Mouse (Mus musculus) thymus, adult 2 months (tissue): ENCODE data around the gene Esx1. TPM values are rescaled to one million over a fixed set of nuclear protein-coding genes. Genes with fewer than 3 reads are reported as not detected.

Source experiments
- DNase-seq: peaks from one replicate; pipeline ENCODE4 v3.0.0; 2021
- H3K27ac ChIP-seq: fragments of 200-500 bp; 2 replicates; pipeline ENCODE4 v1.5.1; 2012; ENCODE audit warnings: low read length, control low read depth; ENCODE audit not compliant: control insufficient read depth, insufficient read depth
- H3K27me3 ChIP-seq: fragments of 200-500 bp; 2 replicates; pipeline ENCODE4 v1.6.1; 2012; ENCODE audit warnings: mild to moderate bottlenecking, low read length, moderate library complexity, mixed read lengths; ENCODE audit not compliant: control insufficient read depth, insufficient read depth
- H3K36me3 ChIP-seq: fragments of 200-500 bp; 2 replicates; pipeline ENCODE4 v1.6.1; 2012; ENCODE audit warnings: mild to moderate bottlenecking, low read length, moderate library complexity; ENCODE audit not compliant: control insufficient read depth, insufficient read depth
- H3K4me1 ChIP-seq: fragments of 200-500 bp; replicated peaks from 2 replicates; pipeline ENCODE4 v1.6.1; 2012; ENCODE audit warnings: low read length; ENCODE audit not compliant: control insufficient read depth, insufficient read depth
- H3K4me3 ChIP-seq: fragments of 200-500 bp; 2 replicates; pipeline ENCODE4 v1.5.1; 2012; ENCODE audit warnings: mild to moderate bottlenecking, low read length, control low read depth, moderate library complexity; ENCODE audit not compliant: control insufficient read depth, insufficient read depth
- CTCF ChIP-seq: fragments of 200-500 bp; IDR thresholded peaks from 2 replicates; pipeline ENCODE4 v1.5.1; 2012; ENCODE audit warnings: mild to moderate bottlenecking, control low read depth, low read length, moderate library complexity, borderline replicate concordance; ENCODE audit not compliant: control insufficient read depth, poor library complexity, insufficient read depth; ENCODE audit errors: extremely low read depth
- POLR2A ChIP-seq: fragments of 200-500 bp; IDR thresholded peaks from 2 replicates; pipeline ENCODE4 v1.6.1; 2012; ENCODE audit warnings: mild to moderate bottlenecking, low read length, control low read depth, moderate library complexity; ENCODE audit not compliant: control insufficient read depth, poor library complexity, insufficient read depth; ENCODE audit errors: extremely low read depth
- WGBS: fragments of 180-500 bp; shearing (Covaris S2); methylation state at CpG from one replicate; pipeline ENCODE4 v1.1.7; 2018; 5-methylcytosine and 5-hydroxymethylcytosine counted together
- polyA plus RNA-seq: library from polyadenylated mRNA; depleted of rRNA; stranded (reverse); fragments of >200 nt; gene quantifications from 2 replicates; pipeline ENCODE4 v1.2.3, GENCODE M21; 2012; rRNA removed

Gene Esx1
- polyA plus RNA-seq, 1 experiment: not detected

DNA sequence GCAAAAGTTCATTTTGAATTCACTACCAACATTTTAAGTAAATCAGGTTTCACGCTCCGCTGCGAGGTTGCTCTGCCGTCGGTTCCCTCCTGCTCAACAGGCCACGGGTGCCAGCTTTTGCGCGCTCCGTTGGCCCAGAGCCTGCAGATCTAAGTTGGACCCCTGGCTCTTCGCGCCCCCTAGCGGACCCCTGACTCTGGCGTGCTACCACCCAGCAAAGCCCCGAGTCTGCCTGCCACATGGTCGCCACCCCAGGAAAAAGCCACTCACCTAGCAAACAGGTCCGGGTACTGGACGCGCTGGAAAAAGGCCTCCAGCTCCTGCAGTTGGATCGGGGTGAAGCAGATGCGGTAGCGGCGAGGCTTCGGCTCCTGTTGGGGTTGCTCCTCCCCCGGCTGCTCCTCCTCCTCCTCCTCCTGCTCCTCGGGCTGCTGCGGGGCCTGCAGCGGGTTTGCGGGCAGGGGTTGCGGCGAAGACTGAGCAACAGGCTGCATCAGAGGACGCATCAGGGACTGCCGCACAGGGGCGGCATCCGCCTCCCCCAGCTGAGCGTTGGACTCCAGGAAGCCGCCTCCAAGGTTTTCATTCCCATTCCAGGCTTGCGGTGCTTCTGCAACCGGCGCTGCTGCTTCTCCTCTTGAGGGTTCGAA lies 3.7 kb downstream of the Esx1 start:
- H3K27me3 ChIP-seq: no peaks in the 10 kb centered on the region; the same call in 1 of the 2 replicates
- H3K27ac ChIP-seq: no peak overlapping the region
- no peaks in the 10 kb centered on the region for H3K36me3 ChIP-seq
- 1% methylated on average over 35 of the region's 40 CpGs for WGBS
- no peak overlapping the region for H3K4me3 ChIP-seq
- TF ChIP-seq CTCF (peak; percentile 57; the same call in 1 of the 2 replicates), POLR2A (no peak)
- DNase-seq: peak; percentile 67
- peaks cover 7% of the 10 kb centered on the region; the same call in 1 of the 2 replicates for H3K4me1 ChIP-seq

DNA sequence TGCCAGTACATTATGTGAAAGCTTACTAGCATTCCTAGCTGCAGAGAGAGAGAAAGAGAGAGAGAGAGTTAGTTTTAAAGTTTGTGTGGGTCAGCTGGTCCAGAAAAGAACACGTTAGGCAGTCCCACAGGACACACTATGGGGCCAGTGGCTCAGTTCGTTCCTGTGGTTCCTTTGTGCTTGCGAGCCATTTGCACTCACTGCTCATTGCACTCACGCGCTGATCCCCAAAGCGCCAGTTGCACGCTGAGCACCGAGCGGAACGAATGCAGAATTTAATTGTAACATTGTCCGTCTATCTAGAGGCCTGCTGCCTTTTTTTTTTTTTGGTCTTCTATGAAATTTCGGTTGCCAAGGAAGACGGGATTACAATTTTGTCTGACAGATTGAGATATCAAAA lies 15.4 kb downstream of the Esx1 start:
- no peak for DNase-seq
- no peaks in the 10 kb centered on the region for H3K36me3 ChIP-seq
- TF ChIP-seq CTCF: no peak
- TF ChIP-seq POLR2A: no peak
- H3K27ac ChIP-seq: no peak overlapping the region
- no peaks in the 10 kb centered on the region for H3K4me1 ChIP-seq
- no peak overlapping the region for H3K4me3 ChIP-seq
- 13% methylated on average over 12 of the region's 13 CpGs for WGBS
- peaks cover 2% of the 10 kb centered on the region; the same call in 1 of the 2 replicates for H3K27me3 ChIP-seq

DNA sequence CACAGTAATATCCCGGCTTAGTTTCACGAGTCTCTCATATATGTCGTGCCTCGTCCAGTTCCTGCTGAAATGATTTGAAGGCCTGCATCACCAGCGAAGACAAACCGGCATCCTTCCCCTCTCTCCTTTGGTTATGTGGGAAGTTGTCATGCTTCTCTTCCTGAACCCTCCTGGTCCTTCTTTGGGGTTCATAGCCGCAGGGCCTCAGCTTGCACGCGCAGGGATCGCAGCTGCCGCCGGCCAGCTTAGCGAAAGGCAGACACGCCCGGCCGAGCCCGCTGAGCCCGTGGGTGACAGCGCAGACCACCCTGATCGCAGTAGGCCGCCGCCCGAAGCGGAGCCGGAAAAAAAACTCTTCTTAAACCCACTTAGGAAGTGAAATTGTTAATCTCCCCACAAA lies 17.4 kb downstream of the Esx1 start:
- no peak for DNase-seq
- Histone ChIP-seq H3K36me3 (no peaks in the 10 kb centered on the region), H3K4me3 (no peak overlapping the region), H3K4me1 (no peaks in the 10 kb centered on the region), H3K27ac (no peak overlapping the region), H3K27me3 (peaks cover 4% of the 10 kb centered on the region; the same call in 1 of the 2 replicates)
- no peak for TF ChIP-seq CTCF
- TF ChIP-seq POLR2A: no peak
- 3% methylated on average over 25 of the region's 25 CpGs for WGBS

Other genes with a start within 250 kb of the Esx1 start
- gene H2bfm, start 194.8 kb downstream of the Esx1 start, polyA plus RNA-seq: not detected in 2 replicates
- not detected in 2 replicates for gene Tmsb15b2, start 146.6 kb downstream of the Esx1 start, polyA plus RNA-seq
- gene Tmsb15l, start 145.2 kb downstream of the Esx1 start, polyA plus RNA-seq: 0.93 and 1.3 TPM in 2 replicates
- 1.1 and 1.3 TPM in 2 replicates for gene Tmsb15b1, start 145.2 kb downstream of the Esx1 start, polyA plus RNA-seq
- gene Zcchc18, start 128.9 kb downstream of the Esx1 start, polyA plus RNA-seq: 0.41 and 0.65 TPM in 2 replicates
- gene Slc25a53, start 83.8 kb downstream of the Esx1 start, polyA plus RNA-seq: 7.6 and 8.5 TPM in 2 replicates
- gene Fam199x, start 72.5 kb downstream of the Esx1 start, polyA plus RNA-seq: 0.75 and 0.88 TPM in 2 replicates